Mouse (Mus musculus): ENCODE data around the gene Evc. TPM values are rescaled to one million over a fixed set of nuclear protein-coding genes. Genes with fewer than 3 reads are reported as not detected.

Gene Evc
- polyA plus RNA-seq, 1 experiment from 2014 or later: 3.2 TPM

DNA sequence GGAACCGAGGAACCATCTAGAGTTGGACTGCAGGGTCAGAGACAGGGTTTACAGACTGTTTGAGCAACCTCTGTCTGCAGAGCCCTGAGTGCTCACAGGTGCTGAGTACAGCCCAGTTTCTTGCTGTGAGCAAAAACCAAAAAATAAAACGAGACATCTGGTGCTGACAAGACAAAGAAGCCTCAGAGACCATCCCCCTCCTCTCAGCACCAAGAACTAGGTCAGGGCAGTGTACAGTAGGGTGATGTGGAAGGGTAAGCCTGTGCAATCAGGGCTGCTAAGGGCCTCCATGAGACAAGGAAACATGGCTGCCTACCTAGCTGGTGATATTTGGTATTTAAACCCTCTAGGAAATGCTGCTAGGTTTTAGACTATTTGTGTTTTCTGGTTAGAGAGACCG is 85.1 kb downstream of the Evc start:
- 58% methylated on average over 3 of the region's 3 CpGs for WGBS
- ATAC-seq (replicated peaks; ENCODE audit: extremely low read depth, insufficient read depth, low FRiP score): no peak

DNA sequence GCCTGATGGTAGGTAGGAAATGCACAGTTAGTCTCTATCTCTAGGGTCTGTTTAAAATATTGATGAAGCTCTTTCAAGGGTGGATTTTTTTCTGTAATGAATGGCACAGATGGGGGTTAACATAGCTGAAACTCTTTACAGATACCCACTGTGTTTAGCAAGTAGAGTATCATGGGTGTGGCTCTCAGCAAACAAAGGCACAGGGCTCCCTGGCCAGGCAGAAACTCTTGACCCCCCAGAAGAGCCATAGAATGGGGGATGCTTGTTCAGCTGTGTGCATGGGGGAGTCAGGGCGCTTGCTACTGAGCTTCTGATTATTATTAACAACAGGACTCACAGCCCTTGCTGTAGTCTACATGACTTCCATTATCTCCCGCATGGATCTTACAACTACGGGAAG is 87.8 kb downstream of the Evc start:
- H3K9me3 ChIP-seq (replicated peaks; ENCODE audit: control insufficient read depth, low read length): no peaks in the 10 kb centered on the region
- H3K27ac ChIP-seq (ENCODE audit: low read length): no peak overlapping the region
- no peak for ATAC-seq (replicated peaks; ENCODE audit: extremely low read depth, insufficient read depth, low FRiP score)
- H3K36me3 ChIP-seq (ENCODE audit: control insufficient read depth, insufficient read depth): no peaks in the 10 kb centered on the region
- no peak overlapping the region for H3K4me3 ChIP-seq (ENCODE audit: low read length)
- 0 out of 2 replicates have a peak, but pooled peaks cover 7% of the 10 kb centered on the region for H3K4me1 ChIP-seq (ENCODE audit: control insufficient read depth, insufficient read depth, low read length)
- peaks cover 46% of the 10 kb centered on the region for H3K27me3 ChIP-seq (ENCODE audit: control insufficient read depth, insufficient read depth, low read length)
- 71% methylated on average over 3 of the region's 3 CpGs for WGBS
- H3K9ac ChIP-seq (ENCODE audit: low read length): no peak overlapping the region
- no peak overlapping the region for H3K4me2 ChIP-seq (ENCODE audit: low read depth, low read length)

More for the DNA sequence above, 85.1 kb downstream of the Evc start:
- Histone ChIP-seq H3K36me3 (ENCODE audit: control insufficient read depth, insufficient read depth) (no peaks in the 10 kb centered on the region), H3K27me3 (ENCODE audit: control insufficient read depth, insufficient read depth, low read length) (peaks cover 19% of the 10 kb centered on the region), H3K9ac (ENCODE audit: low read length) (no peak overlapping the region), H3K27ac (ENCODE audit: low read length) (no peak overlapping the region), H3K9me3 (replicated peaks; ENCODE audit: control insufficient read depth, low read length) (no peaks in the 10 kb centered on the region), H3K4me3 (ENCODE audit: low read length) (no peak overlapping the region), H3K4me2 (ENCODE audit: low read depth, low read length) (no peak overlapping the region), H3K4me1 (ENCODE audit: control insufficient read depth, insufficient read depth, low read length) (no peaks in the 10 kb centered on the region)

DNA sequence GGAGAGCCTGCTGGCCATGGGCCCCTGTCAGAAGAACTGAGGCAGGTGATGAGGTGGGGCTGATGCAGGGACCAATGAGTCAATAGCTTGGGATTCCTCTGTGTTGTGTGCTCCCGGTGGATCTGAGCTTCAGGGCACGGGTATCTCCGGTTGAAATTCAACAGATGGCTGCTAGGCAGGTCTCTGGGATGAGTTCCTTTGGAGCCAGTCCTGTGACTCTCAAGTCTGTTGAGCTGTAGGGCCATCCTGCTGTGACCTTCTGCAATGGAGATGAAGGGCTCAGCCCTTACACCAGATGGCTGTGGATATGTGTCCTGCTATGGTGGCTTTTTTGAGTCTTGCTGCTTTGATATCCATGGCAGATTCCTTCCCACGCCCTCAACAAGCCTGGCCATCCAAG is 89.2 kb downstream of the Evc start:
- H3K9me3 ChIP-seq (replicated peaks; ENCODE audit: control insufficient read depth, low read length): no peaks in the 10 kb centered on the region
- H3K9ac ChIP-seq (ENCODE audit: low read length): no peak overlapping the region
- no peak overlapping the region for H3K4me3 ChIP-seq (ENCODE audit: low read length)
- 24% methylated on average over 4 of the region's 4 CpGs for WGBS
- H3K4me1 ChIP-seq (ENCODE audit: control insufficient read depth, insufficient read depth, low read length): 0 out of 2 replicates have a peak, but pooled peaks cover 7% of the 10 kb centered on the region
- peaks cover 60% of the 10 kb centered on the region for H3K27me3 ChIP-seq (ENCODE audit: control insufficient read depth, insufficient read depth, low read length)
- no peak overlapping the region for H3K27ac ChIP-seq (ENCODE audit: low read length)
- no peaks in the 10 kb centered on the region for H3K36me3 ChIP-seq (ENCODE audit: control insufficient read depth, insufficient read depth)
- no peak overlapping the region for H3K4me2 ChIP-seq (ENCODE audit: low read depth, low read length)
- no peak for ATAC-seq (replicated peaks; ENCODE audit: extremely low read depth, insufficient read depth, low FRiP score)

DNA sequence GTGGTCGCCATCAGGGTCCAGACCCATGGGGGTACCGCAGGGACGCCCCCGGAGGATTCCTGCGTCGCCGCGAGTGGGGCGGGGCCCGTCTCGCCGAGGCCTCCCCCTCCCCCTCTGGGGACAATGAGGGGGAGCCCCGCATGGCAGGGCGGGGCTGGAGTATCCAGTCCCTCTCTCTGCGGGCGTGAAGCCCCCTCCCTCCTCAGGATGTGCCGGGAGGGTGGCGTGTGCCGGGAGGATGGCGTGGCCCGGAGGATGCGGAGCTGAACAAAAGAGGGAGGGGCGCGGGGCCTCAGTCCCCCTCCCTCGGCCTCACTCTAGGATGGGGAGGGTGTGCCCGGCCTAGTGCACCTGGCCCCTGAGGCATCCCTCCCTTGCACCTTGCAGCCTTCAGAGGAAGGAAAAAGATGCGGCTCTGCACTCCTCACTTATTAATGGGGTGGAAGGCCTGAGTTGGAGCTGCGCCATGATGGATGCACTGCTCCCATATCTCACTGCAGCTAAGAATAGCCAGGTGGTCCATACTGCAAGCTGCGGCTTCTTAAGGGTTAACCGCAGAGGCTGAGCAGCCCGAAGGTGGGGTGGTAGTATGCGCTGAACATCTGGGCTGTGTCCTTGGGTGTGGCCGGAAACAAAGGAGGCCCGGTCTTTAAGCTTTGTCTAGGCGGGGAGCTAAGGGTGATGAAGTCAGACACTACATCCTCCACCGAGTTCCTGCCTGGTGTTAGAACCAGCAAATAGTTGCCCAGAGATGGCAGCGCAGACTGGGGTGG is 90.4 kb downstream of the Evc start:
- ATAC-seq (replicated peaks; ENCODE audit: extremely low read depth, insufficient read depth, low FRiP score): peak; percentile 37

DNA sequence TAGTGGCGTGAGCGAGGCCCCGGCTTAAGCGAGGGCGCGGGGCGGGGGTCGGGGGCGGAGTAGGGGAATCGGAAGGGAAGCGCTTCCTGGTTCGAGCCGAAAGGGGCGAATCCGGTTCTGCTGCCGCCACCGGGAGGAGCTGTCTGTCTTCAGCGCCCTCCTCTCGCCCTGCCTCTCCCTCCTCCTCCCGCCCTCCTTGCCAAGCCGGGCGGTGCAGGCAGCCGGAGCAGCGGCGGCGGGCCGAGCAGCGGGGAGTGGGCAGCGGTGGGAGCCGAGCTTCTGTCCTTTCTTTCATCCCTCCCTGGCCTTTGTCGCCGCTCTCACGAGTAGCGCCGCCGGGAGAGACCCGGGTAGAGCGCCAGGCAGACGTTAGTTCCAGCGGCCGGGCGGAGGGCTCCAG is 91.0 kb downstream of the Evc start:
- Histone ChIP-seq H3K27ac (ENCODE audit: low read length) (peak overlapping the region; percentile 34; the same call in 1 of the 2 replicates), H3K36me3 (ENCODE audit: control insufficient read depth, insufficient read depth) (no peaks in the 10 kb centered on the region), H3K9me3 (replicated peaks; ENCODE audit: control insufficient read depth, low read length) (no peaks in the 10 kb centered on the region), H3K9ac (ENCODE audit: low read length) (no peak overlapping the region), H3K27me3 (ENCODE audit: control insufficient read depth, insufficient read depth, low read length) (peaks cover 78% of the 10 kb centered on the region), H3K4me2 (ENCODE audit: low read depth, low read length) (peak overlapping the region; percentile 74), H3K4me3 (ENCODE audit: low read length) (peak overlapping the region; percentile 58), H3K4me1 (ENCODE audit: control insufficient read depth, insufficient read depth, low read length) (peaks cover 12% of the 10 kb centered on the region)
- WGBS: 2% methylated on average over 41 of the region's 42 CpGs
- peak; percentile 54 for ATAC-seq (replicated peaks; ENCODE audit: extremely low read depth, insufficient read depth, low FRiP score)

More for the DNA sequence above, 90.4 kb downstream of the Evc start:
- Histone ChIP-seq H3K27ac (ENCODE audit: low read length) (peak overlapping the region; percentile 34; the same call in 1 of the 2 replicates), H3K27me3 (ENCODE audit: control insufficient read depth, insufficient read depth, low read length) (peaks cover 71% of the 10 kb centered on the region), H3K9ac (ENCODE audit: low read length) (no peak overlapping the region), H3K36me3 (ENCODE audit: control insufficient read depth, insufficient read depth) (no peaks in the 10 kb centered on the region), H3K4me2 (ENCODE audit: low read depth, low read length) (peak overlapping the region; percentile 74), H3K4me3 (ENCODE audit: low read length) (peak overlapping the region; percentile 58), H3K9me3 (replicated peaks; ENCODE audit: control insufficient read depth, low read length) (no peaks in the 10 kb centered on the region), H3K4me1 (ENCODE audit: control insufficient read depth, insufficient read depth, low read length) (peaks cover 12% of the 10 kb centered on the region)
- WGBS: 1% methylated on average over 31 of the region's 37 CpGs

DNA sequence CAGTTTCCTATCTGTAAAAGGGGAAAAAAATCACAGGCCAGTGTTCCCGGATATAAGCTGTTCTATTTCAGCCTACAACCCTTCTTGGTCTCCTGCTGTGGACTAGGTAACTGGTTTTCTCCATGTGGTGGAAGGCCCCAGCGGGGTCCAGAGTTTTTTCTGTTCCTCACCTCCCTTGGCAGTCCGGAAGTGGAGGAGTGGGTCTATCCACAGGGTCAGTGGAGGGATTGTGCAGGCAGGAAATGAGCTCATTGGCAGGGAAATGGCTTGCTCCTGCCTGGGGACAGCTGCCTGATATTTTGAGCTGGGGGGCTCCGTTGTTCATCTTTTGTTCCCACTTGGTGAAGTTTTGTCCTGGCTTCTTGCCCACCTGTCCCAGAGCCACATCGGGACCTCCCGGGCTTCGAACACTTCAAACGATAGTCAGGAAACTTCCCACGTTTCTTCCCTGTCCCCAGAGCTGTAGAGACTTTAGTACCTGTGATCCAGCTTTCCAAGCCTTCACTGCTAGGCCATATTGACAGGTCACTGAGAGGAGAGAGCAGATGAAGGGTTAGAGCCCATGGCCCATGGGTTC is 91.9 kb downstream of the Evc start:
- 0 out of 2 replicates have a peak overlapping the region, but pooled peaks have one; percentile 7 for H3K27ac ChIP-seq (ENCODE audit: low read length)
- H3K4me2 ChIP-seq (ENCODE audit: low read depth, low read length): no peak overlapping the region
- H3K9ac ChIP-seq (ENCODE audit: low read length): no peak overlapping the region
- no peak for ATAC-seq (replicated peaks; ENCODE audit: extremely low read depth, insufficient read depth, low FRiP score)
- WGBS: 20% methylated on average over 9 of the region's 9 CpGs
- peaks cover 12% of the 10 kb centered on the region for H3K4me1 ChIP-seq (ENCODE audit: control insufficient read depth, insufficient read depth, low read length)
- peaks cover 85% of the 10 kb centered on the region for H3K27me3 ChIP-seq (ENCODE audit: control insufficient read depth, insufficient read depth, low read length)
- no peak overlapping the region for H3K4me3 ChIP-seq (ENCODE audit: low read length)
- H3K9me3 ChIP-seq (replicated peaks; ENCODE audit: control insufficient read depth, low read length): no peaks in the 10 kb centered on the region
- no peaks in the 10 kb centered on the region for H3K36me3 ChIP-seq (ENCODE audit: control insufficient read depth, insufficient read depth)

DNA sequence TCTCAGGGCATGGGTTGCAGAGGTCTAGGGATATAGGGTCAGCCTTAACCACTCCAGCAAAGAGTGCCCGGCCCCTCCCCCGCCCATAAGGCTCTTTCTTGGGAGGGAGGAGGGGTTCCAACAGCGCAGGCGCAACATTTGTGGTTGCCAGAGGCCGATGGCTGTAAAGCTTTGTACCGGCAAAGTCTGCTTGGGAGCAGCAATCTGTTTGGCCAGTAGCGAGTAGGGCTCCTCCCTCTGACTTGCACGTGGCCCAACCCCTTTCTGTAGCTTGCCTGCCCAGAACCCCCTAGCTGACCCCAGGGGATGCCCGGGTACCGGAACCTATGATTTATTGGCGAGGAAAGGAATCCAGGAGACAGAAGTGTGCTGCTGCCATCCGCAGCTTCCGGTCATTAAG is 92.5 kb downstream of the Evc start:
- H3K4me1 ChIP-seq (ENCODE audit: control insufficient read depth, insufficient read depth, low read length): peaks cover 12% of the 10 kb centered on the region
- no peaks in the 10 kb centered on the region for H3K9me3 ChIP-seq (replicated peaks; ENCODE audit: control insufficient read depth, low read length)
- no peak overlapping the region for H3K4me2 ChIP-seq (ENCODE audit: low read depth, low read length)
- WGBS: 4% methylated on average over 13 of the region's 13 CpGs
- H3K4me3 ChIP-seq (ENCODE audit: low read length): no peak overlapping the region
- no peaks in the 10 kb centered on the region for H3K36me3 ChIP-seq (ENCODE audit: control insufficient read depth, insufficient read depth)
- no peak for ATAC-seq (replicated peaks; ENCODE audit: extremely low read depth, insufficient read depth, low FRiP score)
- peaks cover 87% of the 10 kb centered on the region for H3K27me3 ChIP-seq (ENCODE audit: control insufficient read depth, insufficient read depth, low read length)
- no peak overlapping the region for H3K27ac ChIP-seq (ENCODE audit: low read length)
- H3K9ac ChIP-seq (ENCODE audit: low read length): no peak overlapping the region

DNA sequence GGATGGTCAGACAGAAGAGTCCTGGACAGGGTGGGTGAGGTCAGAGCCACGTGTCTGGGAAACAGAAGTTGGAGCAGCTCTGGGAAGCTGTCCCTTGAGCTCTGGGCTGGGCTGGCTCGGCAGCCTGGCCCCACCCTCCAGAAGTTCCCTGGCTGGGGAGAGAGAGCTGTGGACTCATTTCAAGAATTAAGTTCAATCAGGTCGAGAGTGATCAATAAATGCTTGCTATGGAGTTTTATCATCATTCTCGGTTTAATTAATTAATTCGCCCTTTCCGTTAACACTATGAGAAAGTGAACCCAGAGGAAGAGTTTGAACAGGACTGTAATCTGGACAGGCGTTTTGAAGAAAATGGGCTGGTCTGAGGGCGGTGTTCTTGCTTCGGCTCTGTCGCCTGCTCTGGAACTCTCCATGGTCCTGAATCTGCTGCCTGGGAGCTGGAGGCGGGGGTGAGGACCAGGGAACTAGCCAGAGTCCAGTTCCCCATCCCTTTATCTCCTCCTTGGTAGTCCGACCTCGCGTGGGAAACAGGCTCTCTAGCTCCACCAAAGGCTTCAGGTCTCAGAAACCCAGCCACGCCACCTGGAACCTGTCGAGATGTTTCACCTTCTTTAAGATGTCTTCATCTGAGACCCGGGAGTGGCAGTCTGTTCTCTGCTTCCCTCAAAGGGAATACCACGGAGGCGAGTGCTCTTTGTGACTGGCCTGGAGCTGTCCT is 93.4 kb downstream of the Evc start:
- H3K9me3 ChIP-seq (replicated peaks; ENCODE audit: control insufficient read depth, low read length): no peaks in the 10 kb centered on the region
- no peak overlapping the region for H3K4me2 ChIP-seq (ENCODE audit: low read depth, low read length)
- H3K27ac ChIP-seq (ENCODE audit: low read length): no peak overlapping the region
- peaks cover 85% of the 10 kb centered on the region for H3K27me3 ChIP-seq (ENCODE audit: control insufficient read depth, insufficient read depth, low read length)
- H3K9ac ChIP-seq (ENCODE audit: low read length): no peak overlapping the region
- WGBS: 3% methylated on average over 19 of the region's 19 CpGs
- peaks cover 12% of the 10 kb centered on the region for H3K4me1 ChIP-seq (ENCODE audit: control insufficient read depth, insufficient read depth, low read length)
- no peak overlapping the region for H3K4me3 ChIP-seq (ENCODE audit: low read length)
- ATAC-seq (replicated peaks; ENCODE audit: extremely low read depth, insufficient read depth, low FRiP score): no peak
- H3K36me3 ChIP-seq (ENCODE audit: control insufficient read depth, insufficient read depth): no peaks in the 10 kb centered on the region
